Mouse (Mus musculus) adrenal gland, postnatal 4 days (tissue): ENCODE data around the gene Dscam. TPM values are rescaled to one million over a fixed set of nuclear protein-coding genes. Genes with fewer than 3 reads are reported as not detected.
A peak's percentile ranks its signal among the peaks of the same experiment; 100 is the strongest.

Experiments used
- DNase-seq, 2 experiments: peaks; one replicate each; pipeline ENCODE4 v3.0.0; 2021 to 2022; ENCODE audit warnings: low spot score in 2 of 2, mixed read lengths in 2 of 2
- total RNA-seq, 2 experiments: library from RNA; stranded (reverse); gene quantifications; 2 replicates each; pipeline ENCODE4 v1.2.3; 2021

The Dscam gene
- total RNA-seq, 2 experiments from 2014 or later, result 0.56 to 0.71 TPM

GRCm38 (mm10) chr16:96613275-96613674 is 557.3 kb downstream of the Dscam start:
- no peak for DNase-seq

GRCm38 (mm10) chr16:96610806-96611205 is 559.7 kb downstream of the Dscam start:
- DNase-seq, result peak in 1 of 2 experiments; percentile 11

GRCm38 (mm10) chr16:96602206-96602605 is 568.3 kb downstream of the Dscam start:
- no peak for DNase-seq

GRCm38 (mm10) chr16:96600791-96601190 is 569.8 kb downstream of the Dscam start:
- DNase-seq, result no peak

- no peak for DNase-seq
Observed at GRCm38 (mm10) chr16:96599401-96600060, 571.0 kb downstream of the Dscam start.

- no peak for DNase-seq
Observed at GRCm38 (mm10) chr16:96575841-96576240, 594.7 kb downstream of the Dscam start.

- DNase-seq, result no peak
Observed at GRCm38 (mm10) chr16:96567428-96567827, 603.1 kb downstream of the Dscam start.

- no peak for DNase-seq
Observed at GRCm38 (mm10) chr16:96563350-96564257, 606.9 kb downstream of the Dscam start.

- no peak for DNase-seq
Observed at GRCm38 (mm10) chr16:96559796-96560195, 610.8 kb downstream of the Dscam start.

- no peak for DNase-seq
Observed at GRCm38 (mm10) chr16:96558341-96558740, 612.2 kb downstream of the Dscam start.

- DNase-seq, result no peak
Observed at GRCm38 (mm10) chr16:96556621-96557020, 613.9 kb downstream of the Dscam start.

- DNase-seq, result no peak
Observed at GRCm38 (mm10) chr16:96555412-96555811, 615.1 kb downstream of the Dscam start.

GRCm38 (mm10) chr16:96552680-96553079 is 617.9 kb downstream of the Dscam start:
- DNase-seq, result no peak

GRCm38 (mm10) chr16:96541056-96541455 is 629.5 kb downstream of the Dscam start:
- DNase-seq, result no peak

Other genes starting within 250 kb of the Dscam start
- gene Bace2, start 186.0 kb upstream of the Dscam start, total RNA-seq, result 10 to 100 TPM; 17.2 to 18.3 TPM